ENCODE assay signal across 15 mouse cellular contexts in genomic region chr4:101252016-101252415, GRCm38 (mm10).
"Had no signal": no experiment of that assay in that cellular context is flagged by ENCODE, and none has a peak within 500 bp of the region (broad histone marks: within the 10 kb centered on the region; RNA-seq: fewer than 3 reads in every experiment).

No protein-coding gene starts in this region.

- DNase-seq: kidney, postnatal 25 days; layer of hippocampus, postnatal 36 days; lung, embryonic 14.5 days; retina, postnatal 1 day; right cerebral cortex, postnatal 25 days; thymus, adult 18-20 months; thymus, postnatal 4 days had no signal

- H3K4me2 ChIP-seq: lung, embryonic 14.5 days; midbrain, embryonic 13.5 days; neural tube, embryonic 13.5 days had no signal

- H3K4me3 ChIP-seq: left cerebral cortex, adult 2 months; midbrain, embryonic 10.5 days; midbrain, embryonic 13.5 days; myocyte; neural tube, embryonic 13.5 days had no signal

- H3K36me3 ChIP-seq: midbrain, embryonic 10.5 days; midbrain, embryonic 13.5 days; neural tube, embryonic 13.5 days had no signal

- H3K9ac ChIP-seq: lung, embryonic 14.5 days; midbrain, embryonic 13.5 days; neural tube, embryonic 13.5 days had no signal

- H3K4me1 ChIP-seq: midbrain, embryonic 10.5 days; midbrain, embryonic 13.5 days had no signal

- ATAC-seq: lung, postnatal 0 days; midbrain, embryonic 13.5 days; midbrain, embryonic 16.5 days had no signal

- H3K27me3 ChIP-seq: megakaryocyte, embryonic 14.5 days; midbrain, embryonic 13.5 days; neural tube, embryonic 13.5 days had no signal

- H3K27ac ChIP-seq: left cerebral cortex, adult 2 months; midbrain, embryonic 10.5 days; midbrain, embryonic 13.5 days; neural tube, embryonic 13.5 days had no signal

- H3K9me3 ChIP-seq: megakaryocyte, embryonic 14.5 days; midbrain, embryonic 10.5 days; midbrain, embryonic 13.5 days; neural tube, embryonic 13.5 days had no signal
